In genomic region chr15:12634921-12635320, GRCm38 (mm10) we compare ENCODE assay signal across 15 mouse cellular contexts.
"Had no signal": no experiment of that assay in that cellular context is flagged by ENCODE, and none has a peak within 500 bp of the region (broad histone marks: within the 10 kb centered on the region; RNA-seq: fewer than 3 reads in every experiment).

No protein-coding gene starts in this region.

- ATAC-seq: liver, embryonic 12.5 days had no signal

- H3K27me3 ChIP-seq: limb, embryonic 15.5 days; liver, embryonic 12.5 days; midbrain, embryonic 12.5 days had no signal

- H3K9ac ChIP-seq: limb, embryonic 15.5 days; liver, embryonic 12.5 days; lung, embryonic 14.5 days; midbrain, embryonic 12.5 days had no signal

- DNase-seq: kidney, adult 8-10 months; kidney, postnatal 25 days; layer of hippocampus, adult 9-11 months; layer of hippocampus, postnatal 36 days; lung, embryonic 14.5 days; lung, postnatal 10 days; lung, postnatal 4 days; retina, postnatal 1 day; right cerebral cortex, postnatal 4 days; spleen, adult 18-20 months; thymus, adult 18-20 months; thymus, postnatal 14 days had no signal

- H3K36me3 ChIP-seq: limb, embryonic 15.5 days; liver, embryonic 12.5 days; midbrain, embryonic 12.5 days had no signal

- H3K4me3 ChIP-seq: limb, embryonic 15.5 days; liver, embryonic 12.5 days; midbrain, embryonic 12.5 days had no signal

- H3K4me1 ChIP-seq: midbrain, embryonic 12.5 days had no signal

- H3K27ac ChIP-seq: limb, embryonic 15.5 days; liver, embryonic 12.5 days; midbrain, embryonic 12.5 days had no signal

- H3K9me3 ChIP-seq: limb, embryonic 15.5 days; liver, embryonic 12.5 days; midbrain, embryonic 12.5 days had no signal

- H3K4me2 ChIP-seq: limb, embryonic 15.5 days; liver, embryonic 12.5 days; lung, embryonic 14.5 days; midbrain, embryonic 12.5 days had no signal
